Mouse (Mus musculus): ENCODE data around the gene Slpi.

- no peak for TF ChIP-seq CTCF (IDR thresholded peaks at IDR 0.05; ENCODE audit: low read depth, low read length)
- TF ChIP-seq EP300 (IDR thresholded peaks at IDR 0.05; ENCODE audit: insufficient read depth, low read depth, low read length): no peak
- no peak for TF ChIP-seq POLR2A (IDR thresholded peaks at IDR 0.05; ENCODE audit: insufficient read depth, low read length)
These were observed 35.5 kb downstream of the Slpi start for GRCm38 (mm10) chr2:164353356-164353755.
